Mouse (Mus musculus): Measurements from ENCODE around the gene Tcf25.

GRCm38 (mm10) chr8:123452149-123452548, 78.6 kb downstream of the Tcf25 start:
- TF ChIP-seq CTCF (IDR thresholded peaks at IDR 0.05; ENCODE audit: insufficient read depth, low read depth, low read length) (no peak), POLR2A (IDR thresholded peaks at IDR 0.05; ENCODE audit: insufficient read depth, low read depth, low read length) (no peak)

Data from olfactory bulb, adult 2 months (tissue).